Mouse (Mus musculus) midbrain, embryonic 11.5 days (tissue): ENCODE results near the gene Atp1a2. TPM values are rescaled to one million over a fixed set of nuclear protein-coding genes. Genes with fewer than 3 reads are reported as not detected.

Experiments
- ATAC-seq: fragments of 200-750 bp; cut with Nextera tagmentation; 2 replicates; pipeline ENCODE4 v1.8.0; 2017; ENCODE audit warnings: moderate TSS enrichment, moderate library complexity; ENCODE audit not compliant: low FRiP score
- DNase-seq: peaks from one replicate; pipeline ENCODE4 v3.0.0; 2015; ENCODE audit warnings: low spot score; ENCODE audit errors: missing footprints
- H3K27ac ChIP-seq: fragments of 300-500 bp; sonication (generic); 2 replicates; pipeline ENCODE4 v1.5.1; 2014; ENCODE audit warnings: low read depth, low read length
- H3K27me3 ChIP-seq: fragments of 300-500 bp; sonication (generic); 2 replicates; pipeline ENCODE4 v1.6.1; 2014; ENCODE audit warnings: mild to moderate bottlenecking, low read length, moderate library complexity, mixed read lengths; ENCODE audit not compliant: control insufficient read depth, insufficient read depth
- H3K36me3 ChIP-seq: fragments of 300-500 bp; sonication (generic); 2 replicates; pipeline ENCODE4 v1.6.1; 2014; ENCODE audit warnings: mild to moderate bottlenecking, low read length, moderate library complexity, mixed read lengths; ENCODE audit not compliant: control insufficient read depth, insufficient read depth
- H3K4me1 ChIP-seq: fragments of 300-500 bp; sonication (generic); 2 replicates; pipeline ENCODE4 v1.6.1; 2014; ENCODE audit warnings: low read length; ENCODE audit not compliant: control insufficient read depth, insufficient read depth
- H3K4me2 ChIP-seq: fragments of 300-500 bp; sonication (generic); 2 replicates; pipeline ENCODE4 v1.6.1; 2014; ENCODE audit warnings: mild to moderate bottlenecking, moderate library complexity
- H3K4me3 ChIP-seq: fragments of 300-500 bp; sonication (generic); 2 replicates; pipeline ENCODE4 v1.5.1; 2014; ENCODE audit warnings: low read depth, low read length
- H3K9ac ChIP-seq: fragments of 300-500 bp; sonication (generic); 2 replicates; pipeline ENCODE4 v1.6.1; 2014; ENCODE audit warnings: low read length
- H3K9me3 ChIP-seq: fragments of 300-500 bp; sonication (generic); 2 replicates; pipeline ENCODE4 v1.6.1; 2016; ENCODE audit warnings: low read length; ENCODE audit not compliant: control insufficient read depth
- whole genome bisulfite sequencing: fragments of 180-500 bp; shearing (Covaris S2); extraction: QIAGEN DNeasy Blood & Tissue Kit; methylation state at CpG from one replicate; pipeline ENCODE4 v1.1.7; 2014; 5-methylcytosine and 5-hydroxymethylcytosine counted together
- polyA plus RNA-seq: library from polyadenylated mRNA; unstranded; fragments of >200 nt; fragmentation: Nextera tagmentation; extraction: Ambion mirVana; gene quantifications from 2 replicates; pipeline ENCODE4 v1.2.1, GENCODE M21; 2014

The Atp1a2 gene
- polyA plus RNA-seq, 1 experiment from 2014 or later = 1.4 TPM

DNA sequence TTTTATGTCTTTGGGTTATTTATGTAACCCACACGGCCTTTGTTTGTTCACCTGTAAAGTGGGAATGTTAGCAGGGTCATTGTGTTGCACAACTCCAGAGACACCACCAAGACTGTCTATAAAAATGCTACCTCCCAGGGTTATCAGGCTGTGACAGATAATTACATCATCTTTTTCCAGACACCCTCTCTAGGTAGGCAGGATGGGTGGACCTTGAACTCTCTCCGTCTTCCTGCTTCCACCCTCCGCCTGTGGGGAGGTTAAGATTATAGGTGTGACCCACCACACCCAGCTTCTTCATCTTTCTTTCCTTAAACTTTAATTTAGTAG lies 8.3 kb downstream of the Atp1a2 start:
- 93% methylated on average over 3 of the region's 3 CpGs for WGBS
- ATAC-seq = no peak
- H3K4me2 ChIP-seq = no peak overlapping the region

DNA sequence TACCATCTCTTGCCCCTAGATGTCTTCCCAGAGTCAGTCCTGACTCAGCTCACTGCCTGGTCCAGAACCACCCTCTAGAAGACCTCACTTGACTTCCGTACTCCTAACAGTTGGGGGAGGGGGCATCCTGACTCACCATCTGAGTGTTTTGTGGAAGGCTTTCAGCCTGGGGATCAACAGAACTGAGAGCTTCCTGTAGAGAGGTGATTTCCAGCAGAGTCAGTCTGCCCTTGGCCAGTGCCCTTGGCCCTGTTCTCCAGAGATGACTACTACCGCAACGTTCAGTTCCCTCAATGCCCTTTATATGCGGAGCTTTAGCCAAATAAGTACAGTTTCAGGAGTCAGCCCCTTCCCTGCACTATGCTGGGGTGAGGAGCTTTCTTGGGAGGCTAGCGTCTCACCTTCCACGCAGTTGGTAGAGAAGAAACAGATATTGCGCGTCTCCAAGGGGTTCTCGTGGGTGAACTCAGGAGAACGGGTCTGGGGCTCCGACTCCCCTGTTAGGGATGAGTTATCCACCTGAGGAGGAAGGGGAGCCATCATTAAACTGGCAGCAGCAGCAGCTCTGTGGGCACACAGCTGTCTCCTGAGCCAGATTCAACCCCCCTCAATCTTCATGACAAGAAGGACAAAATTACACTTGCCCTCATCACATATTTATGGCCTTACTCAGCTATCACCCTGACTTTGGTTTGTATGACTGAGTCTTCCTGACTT lies 8.8 kb downstream of the Atp1a2 start:
- no peaks in the 10 kb centered on the region for H3K27me3 ChIP-seq
- H3K4me1 ChIP-seq = no peaks in the 10 kb centered on the region
- ATAC-seq = no peak

More for the DNA sequence above, 8.3 kb downstream of the Atp1a2 start:
- no peaks in the 10 kb centered on the region for H3K27me3 ChIP-seq
- no peaks in the 10 kb centered on the region for H3K4me1 ChIP-seq
- no peak overlapping the region for H3K9ac ChIP-seq
- no peaks in the 10 kb centered on the region for H3K36me3 ChIP-seq
- H3K27ac ChIP-seq = no peak overlapping the region
- no peaks in the 10 kb centered on the region for H3K9me3 ChIP-seq
- H3K4me3 ChIP-seq = no peak overlapping the region
- no peak for DNase-seq

DNA sequence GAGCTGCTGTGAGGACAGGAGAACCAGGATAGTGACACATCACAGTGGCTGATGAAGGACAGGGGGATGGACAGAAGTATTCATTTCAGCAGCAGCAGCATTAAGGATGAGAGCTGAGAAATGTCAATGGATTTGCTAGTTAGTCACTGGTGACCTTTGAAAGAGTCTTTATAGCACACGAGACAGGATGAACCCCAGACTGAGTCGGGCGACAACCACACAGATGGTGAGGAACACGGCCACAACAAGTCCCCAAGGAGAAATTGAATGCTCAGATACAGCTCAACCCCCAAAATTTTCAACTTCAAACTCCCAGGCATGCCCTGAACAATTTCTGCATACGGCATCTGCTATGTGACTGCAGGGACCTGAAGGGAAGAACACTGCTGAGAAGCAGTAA lies 11.1 kb downstream of the Atp1a2 start:
- H3K4me3 ChIP-seq = no peak overlapping the region
- H3K4me1 ChIP-seq = no peaks in the 10 kb centered on the region
- WGBS = 85% methylated on average over 5 of the region's 5 CpGs

More for the DNA sequence above, 8.8 kb downstream of the Atp1a2 start:
- Histone ChIP-seq H3K4me2 (no peak overlapping the region), H3K36me3 (no peaks in the 10 kb centered on the region), H3K4me3 (no peak overlapping the region), H3K9ac (no peak overlapping the region), H3K27ac (no peak overlapping the region), H3K9me3 (no peaks in the 10 kb centered on the region)
- no peak for DNase-seq
- 92% methylated on average over 11 of the region's 11 CpGs for WGBS

DNA sequence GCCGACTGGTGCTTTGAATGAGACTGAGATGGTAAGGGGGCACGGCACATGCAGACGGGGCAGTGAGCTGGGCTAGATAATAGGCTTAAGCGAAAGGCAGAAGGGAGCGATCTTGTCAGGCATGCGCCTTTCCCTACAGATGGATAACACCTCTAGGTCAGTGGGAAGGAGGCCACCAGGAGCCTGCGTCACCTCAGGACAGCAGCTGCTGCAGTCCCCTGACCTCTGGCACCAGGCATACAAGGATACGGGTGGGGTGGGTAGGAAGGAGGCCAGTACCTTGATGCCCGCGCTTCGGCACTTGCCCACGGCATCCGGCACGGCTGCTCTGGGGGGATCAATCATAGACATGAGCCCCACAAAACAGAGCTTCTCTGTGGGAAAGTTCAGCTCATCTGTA lies 13.6 kb downstream of the Atp1a2 start:
- Histone ChIP-seq H3K9me3 (no peaks in the 10 kb centered on the region), H3K27me3 (no peaks in the 10 kb centered on the region), H3K27ac (no peak overlapping the region), H3K9ac (no peak overlapping the region), H3K4me1 (no peaks in the 10 kb centered on the region), H3K4me3 (no peak overlapping the region), H3K4me2 (no peak overlapping the region), H3K36me3 (no peaks in the 10 kb centered on the region)
- no peak for DNase-seq
- ATAC-seq = no peak
- WGBS = 89% methylated on average over 14 of the region's 14 CpGs

More for the DNA sequence above, 11.1 kb downstream of the Atp1a2 start:
- no peak for DNase-seq
- no peak for ATAC-seq
- Histone ChIP-seq H3K27ac (no peak overlapping the region), H3K27me3 (no peaks in the 10 kb centered on the region), H3K36me3 (no peaks in the 10 kb centered on the region), H3K9ac (no peak overlapping the region), H3K9me3 (no peaks in the 10 kb centered on the region), H3K4me2 (no peak overlapping the region)

DNA sequence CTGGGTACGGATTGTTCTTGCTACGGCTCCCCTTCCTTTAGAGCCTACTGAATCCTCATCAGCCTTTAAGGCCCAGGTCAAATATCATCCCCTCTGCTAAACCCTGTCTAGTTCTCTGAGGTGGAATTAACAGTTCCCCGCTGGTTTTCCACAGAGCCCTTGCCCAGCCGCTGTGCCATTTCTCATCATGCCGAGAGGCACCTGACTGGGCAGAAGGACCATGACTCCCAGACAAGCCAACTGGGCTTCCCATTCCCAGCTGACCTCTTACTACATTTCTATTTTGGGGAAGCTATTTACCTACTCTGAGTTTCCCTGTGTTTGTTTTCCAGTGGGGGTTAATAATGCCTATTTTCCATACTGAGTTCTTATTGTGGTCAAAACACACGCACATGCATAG lies 14.8 kb downstream of the Atp1a2 start:
- Histone ChIP-seq H3K27ac (no peak overlapping the region), H3K9me3 (no peaks in the 10 kb centered on the region), H3K4me1 (no peaks in the 10 kb centered on the region), H3K36me3 (no peaks in the 10 kb centered on the region), H3K27me3 (no peaks in the 10 kb centered on the region), H3K4me2 (no peak overlapping the region), H3K9ac (no peak overlapping the region), H3K4me3 (no peak overlapping the region)
- no peak for DNase-seq
- no peak for ATAC-seq
- 92% methylated on average over 6 of the region's 6 CpGs for WGBS

DNA sequence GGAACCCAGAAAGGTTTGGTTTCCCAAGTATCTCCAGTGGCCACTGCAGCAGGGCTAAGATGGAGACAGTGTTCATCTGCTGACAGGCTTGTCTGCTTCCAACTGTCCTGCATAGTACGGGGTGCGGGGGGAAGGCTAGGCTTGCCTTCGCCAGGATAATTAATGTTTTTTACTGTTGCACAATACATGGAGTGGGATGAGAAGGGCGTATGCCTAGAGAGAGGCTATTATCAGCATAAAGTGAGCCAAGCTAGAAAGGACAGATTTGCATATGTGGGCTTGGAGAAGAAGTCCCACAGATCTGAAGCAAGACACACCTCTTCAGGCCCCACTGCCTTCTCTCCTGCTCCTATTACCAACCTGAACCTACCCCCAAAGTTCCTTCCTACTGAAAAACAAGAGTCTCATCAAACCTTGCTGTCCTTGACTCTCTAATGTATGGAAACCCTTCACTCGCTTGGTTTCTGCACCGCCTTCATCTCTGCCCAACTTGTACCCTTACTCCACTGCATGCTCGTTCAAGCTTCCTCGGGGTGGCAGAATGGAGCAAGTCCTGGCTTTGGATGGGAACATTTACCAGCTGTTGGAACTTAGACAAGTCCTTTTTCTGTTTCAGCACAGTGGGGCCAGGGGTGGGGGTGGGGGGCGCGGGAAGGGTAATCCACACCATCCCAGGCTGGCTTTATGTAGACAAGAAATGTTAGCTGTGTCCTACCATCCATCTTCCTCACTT lies 16.2 kb downstream of the Atp1a2 start:
- DNase-seq (no peak), ATAC-seq (no peak)
- Histone ChIP-seq H3K4me2 (no peak overlapping the region), H3K9ac (no peak overlapping the region), H3K36me3 (no peaks in the 10 kb centered on the region), H3K9me3 (no peaks in the 10 kb centered on the region), H3K27ac (no peak overlapping the region), H3K4me3 (no peak overlapping the region), H3K27me3 (no peaks in the 10 kb centered on the region), H3K4me1 (no peaks in the 10 kb centered on the region)
- 90% methylated on average over 10 of the region's 10 CpGs for WGBS

DNA sequence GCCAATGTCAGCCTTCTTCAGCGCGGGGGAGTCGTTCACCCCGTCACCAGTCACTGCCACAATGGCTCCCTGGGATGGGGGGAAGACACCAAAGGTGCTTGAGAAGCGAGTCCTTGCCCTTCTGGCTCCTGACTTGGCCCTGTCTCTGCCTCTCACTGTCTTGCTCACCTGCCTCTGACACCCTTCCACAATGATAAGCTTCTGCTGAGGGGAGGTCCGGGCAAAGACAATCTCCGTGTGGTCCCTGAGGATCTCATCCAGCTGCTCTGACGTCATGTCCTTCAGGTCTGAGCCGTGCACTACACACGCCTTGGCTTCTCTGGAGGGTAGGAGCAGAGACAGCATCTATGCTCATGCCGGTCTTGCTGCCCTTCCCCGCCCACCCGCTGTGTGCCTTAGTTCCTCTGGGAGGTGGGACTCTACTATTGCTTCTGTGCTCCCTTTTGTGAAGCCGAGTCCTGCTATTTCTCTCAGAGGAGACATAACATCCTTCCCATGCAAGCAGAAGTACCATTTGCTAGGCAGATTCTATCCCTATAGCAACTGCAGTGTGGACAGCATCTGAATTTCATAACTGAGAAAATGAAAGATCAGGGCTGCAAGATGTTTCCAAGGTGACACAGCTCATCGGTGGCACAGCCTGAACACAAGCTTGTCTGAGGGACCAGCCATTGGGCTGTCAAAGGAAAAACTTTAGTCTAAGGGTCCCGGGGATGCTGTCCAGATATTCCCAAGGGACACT lies 17.9 kb downstream of the Atp1a2 start:
- Histone ChIP-seq H3K4me1 (no peaks in the 10 kb centered on the region), H3K4me3 (no peak overlapping the region), H3K27me3 (no peaks in the 10 kb centered on the region), H3K36me3 (no peaks in the 10 kb centered on the region), H3K9me3 (no peaks in the 10 kb centered on the region), H3K4me2 (no peak overlapping the region), H3K27ac (no peak overlapping the region), H3K9ac (no peak overlapping the region)
- ATAC-seq = no peak; the same call in 1 of the 2 replicates
- 83% methylated on average over 16 of the region's 16 CpGs for WGBS
- DNase-seq = no peak

DNA sequence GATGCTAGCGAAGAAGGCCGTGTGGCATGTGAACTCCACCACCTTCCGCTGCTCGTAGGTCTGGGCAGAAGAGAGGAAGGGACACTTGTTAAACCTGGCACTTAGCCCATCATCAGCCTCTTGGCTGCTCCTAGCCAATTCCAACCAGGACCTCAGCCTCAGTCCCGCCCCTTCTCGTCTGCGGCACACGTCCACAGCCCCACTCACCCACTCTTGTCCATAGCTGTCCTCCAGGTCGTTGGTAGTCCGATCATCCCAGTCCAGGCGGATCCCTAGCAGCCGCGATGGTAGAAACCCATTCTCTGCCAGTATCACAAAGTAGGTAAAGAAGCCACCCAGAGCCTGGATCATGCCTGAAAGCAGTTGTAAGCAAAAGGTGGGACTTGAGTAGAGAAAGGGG lies 19.5 kb downstream of the Atp1a2 start:
- no peak overlapping the region for H3K9ac ChIP-seq
- no peak overlapping the region for H3K4me2 ChIP-seq
- no peak overlapping the region for H3K4me3 ChIP-seq
- no peaks in the 10 kb centered on the region for H3K27me3 ChIP-seq
- DNase-seq (no peak), ATAC-seq (no peak)
- 90% methylated on average over 13 of the region's 13 CpGs for WGBS
- no peaks in the 10 kb centered on the region for H3K9me3 ChIP-seq
- no peaks in the 10 kb centered on the region for H3K36me3 ChIP-seq
- no peaks in the 10 kb centered on the region for H3K4me1 ChIP-seq
- no peak overlapping the region for H3K27ac ChIP-seq

DNA sequence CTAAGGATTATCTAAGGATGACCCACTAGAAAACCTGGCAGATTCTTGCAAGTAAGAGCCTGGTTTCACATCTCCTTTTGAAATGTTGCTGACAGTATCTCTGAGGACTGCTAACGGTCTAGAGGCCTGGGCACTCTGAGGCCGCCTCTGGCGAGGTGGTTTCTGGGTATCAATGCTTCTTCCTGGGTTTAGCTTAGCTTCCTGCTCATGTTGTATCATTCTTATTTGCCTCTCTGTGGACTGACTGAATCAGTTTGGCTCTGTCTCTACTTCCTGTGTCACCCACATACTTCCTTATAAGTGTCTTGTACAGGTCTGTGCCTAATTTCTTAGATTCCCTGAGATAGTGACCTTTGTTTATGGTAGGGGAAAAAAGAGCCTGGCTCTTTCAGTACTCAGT lies 20.7 kb downstream of the Atp1a2 start:
- no peaks in the 10 kb centered on the region for H3K27me3 ChIP-seq
- no peak overlapping the region for H3K4me3 ChIP-seq
- no peaks in the 10 kb centered on the region for H3K9me3 ChIP-seq
- no peaks in the 10 kb centered on the region; the same call in 1 of the 2 replicates for H3K4me1 ChIP-seq
- H3K36me3 ChIP-seq = no peaks in the 10 kb centered on the region
- no peak for ATAC-seq
- H3K4me2 ChIP-seq = no peak overlapping the region
- WGBS = 85% methylated on average over 3 of the region's 3 CpGs
- no peak overlapping the region for H3K27ac ChIP-seq
- H3K9ac ChIP-seq = no peak overlapping the region
- DNase-seq = no peak
